Mouse (Mus musculus): Measurements from ENCODE around the gene Gata5. TPM values are rescaled to one million over a fixed set of nuclear protein-coding genes. Genes with fewer than 3 reads are reported as not detected.

Gene Gata5
- total RNA-seq, 2 experiments from 2014 or later: 0.65 to 1.1 TPM

DNA sequence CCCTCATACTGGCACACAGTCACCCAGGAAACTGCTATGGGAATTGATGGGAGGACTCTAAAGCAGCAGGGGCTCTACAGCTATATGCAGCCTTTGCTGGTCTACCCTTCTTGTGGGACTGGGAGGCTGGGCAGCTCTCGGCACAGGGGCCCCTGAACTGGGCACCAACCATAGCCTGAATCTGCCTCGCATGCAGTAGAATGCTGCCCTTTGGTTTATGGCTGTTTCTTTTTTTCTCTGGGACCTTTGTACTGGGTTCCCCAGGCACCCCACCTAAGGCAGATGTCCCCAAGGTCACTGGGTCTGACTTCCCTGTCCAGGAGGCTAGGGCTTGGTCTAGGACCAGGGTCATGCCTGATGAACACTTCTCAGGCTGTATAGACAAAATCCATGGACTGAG lies 20.2 kb downstream of the Gata5 start:
- intact Hi-C loops (cut with DNase I): no loop called here
- DNase-seq: no peak

DNA sequence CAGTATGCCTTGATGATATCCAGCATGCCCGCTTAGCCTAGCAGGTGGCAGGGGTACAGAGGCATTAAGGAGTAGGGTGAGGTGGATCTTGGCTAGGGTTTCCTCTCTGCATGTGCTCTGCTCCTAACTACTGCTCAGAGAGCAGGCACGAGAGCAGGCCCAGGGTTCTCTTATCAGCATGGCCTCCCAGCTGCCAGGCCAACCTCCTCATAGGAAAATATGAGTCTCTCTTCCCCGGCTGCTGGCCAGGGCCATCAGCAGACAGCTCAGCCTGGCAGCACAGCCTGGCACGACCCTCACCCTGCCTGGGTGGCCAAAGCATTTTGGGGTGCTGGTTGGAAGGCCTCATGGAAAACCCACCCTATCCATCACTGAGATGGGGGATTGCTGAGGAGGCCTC lies 23.4 kb downstream of the Gata5 start:
- peak; percentile 31 to 47 for DNase-seq
- intact Hi-C loops (cut with DNase I): no loop called here

DNA sequence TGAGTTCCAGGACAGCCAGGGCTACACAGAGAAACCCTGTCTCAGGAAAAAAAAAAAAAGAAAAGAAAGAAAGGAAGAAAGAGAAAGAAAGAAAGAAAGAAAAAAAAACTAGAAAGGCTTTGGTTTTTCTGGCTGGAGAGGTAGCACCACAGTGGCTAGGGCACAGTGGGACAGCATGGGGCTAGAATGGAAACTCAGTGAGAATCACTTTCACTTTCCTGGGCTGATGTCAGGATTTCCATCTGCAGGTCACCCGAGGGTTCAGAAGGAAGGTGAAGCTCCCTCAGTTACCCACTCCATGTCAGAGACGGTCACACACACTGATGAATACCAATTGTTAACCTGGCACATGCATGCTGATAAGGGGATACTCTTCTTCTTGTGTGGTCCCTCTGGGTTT lies 26.8 kb downstream of the Gata5 start:
- intact Hi-C loops (cut with DNase I): no loop called here
- no peak for DNase-seq

DNA sequence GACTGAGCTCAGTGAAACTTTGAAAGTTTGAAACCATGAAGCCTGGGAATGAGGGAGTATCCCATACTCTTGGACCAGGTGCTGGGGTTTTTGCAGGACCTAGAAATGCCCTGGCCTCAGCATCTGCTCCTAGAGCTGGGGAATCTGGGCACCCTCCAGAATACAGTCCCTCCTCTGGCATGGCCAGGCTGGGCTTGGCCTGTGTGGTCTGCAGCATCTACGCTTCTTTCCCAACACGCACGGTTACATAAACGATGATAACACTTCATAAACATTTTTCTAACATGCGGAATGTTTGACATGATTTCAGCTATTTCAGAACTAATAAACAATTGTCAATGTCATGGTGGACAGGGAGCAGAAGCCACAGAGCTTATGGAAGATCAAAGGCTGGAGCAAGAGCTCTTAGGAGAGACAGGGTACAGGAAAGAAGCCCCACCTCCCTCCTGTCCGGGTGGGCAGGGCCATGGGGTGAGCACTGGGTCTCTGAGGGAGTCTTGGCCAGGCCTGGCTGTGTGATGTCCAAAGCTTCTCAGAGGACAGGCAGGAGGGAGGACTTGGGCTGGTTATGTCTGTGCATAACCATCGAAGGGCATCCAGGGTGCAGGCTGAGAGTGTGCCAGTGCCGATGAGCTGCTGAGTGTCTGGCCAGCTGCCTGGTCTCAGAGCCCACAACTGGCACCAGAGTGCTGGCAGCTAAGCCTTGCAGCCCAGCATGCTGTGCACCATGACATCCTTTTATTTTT lies 27.9 kb downstream of the Gata5 start:
- DNase-seq: peak; percentile 53 to 66
- intact Hi-C loops (cut with DNase I): no loop called here

DNA sequence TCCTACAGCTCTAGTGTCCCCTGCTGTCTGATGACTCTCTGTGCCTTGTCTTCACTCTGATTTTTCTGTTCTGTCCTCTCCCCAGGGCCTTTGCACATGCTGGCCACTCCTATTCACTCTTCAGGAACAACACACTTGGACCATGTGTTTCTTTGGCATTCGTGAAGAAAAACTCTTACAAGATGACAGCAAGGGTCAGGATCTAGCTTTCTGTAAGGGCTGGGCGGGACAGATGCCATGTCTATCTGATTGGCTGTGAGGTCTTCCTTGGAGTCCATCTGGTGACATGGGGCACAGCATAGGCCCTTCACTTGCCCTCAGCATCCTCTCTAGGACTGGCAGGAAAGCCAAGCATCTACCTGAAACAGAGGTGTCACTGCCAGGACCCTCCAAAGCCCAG lies 28.5 kb downstream of the Gata5 start:
- intact Hi-C loops (cut with DNase I): no loop called here
- no peak for DNase-seq

DNA sequence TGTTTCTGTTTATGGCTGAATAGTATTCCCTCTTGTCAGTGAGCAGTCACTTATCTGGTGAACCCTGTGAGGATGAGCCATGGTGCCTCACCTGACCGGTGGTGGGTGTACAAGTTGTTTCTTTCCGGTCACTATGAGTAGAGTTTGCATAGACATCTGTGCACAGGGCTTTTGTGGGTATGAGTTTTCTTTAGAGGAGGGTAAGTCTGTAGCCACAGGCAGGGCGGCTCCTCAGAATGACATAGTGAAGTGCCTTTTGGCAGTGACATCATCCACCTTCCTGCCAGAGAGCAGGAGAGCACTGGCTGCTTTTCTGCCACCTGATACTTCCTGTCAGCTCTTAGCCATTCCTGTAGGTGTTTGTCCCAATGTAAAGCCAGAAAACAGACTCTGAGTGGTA lies 29.0 kb downstream of the Gata5 start:
- intact Hi-C loops (cut with DNase I): no loop called here

DNA sequence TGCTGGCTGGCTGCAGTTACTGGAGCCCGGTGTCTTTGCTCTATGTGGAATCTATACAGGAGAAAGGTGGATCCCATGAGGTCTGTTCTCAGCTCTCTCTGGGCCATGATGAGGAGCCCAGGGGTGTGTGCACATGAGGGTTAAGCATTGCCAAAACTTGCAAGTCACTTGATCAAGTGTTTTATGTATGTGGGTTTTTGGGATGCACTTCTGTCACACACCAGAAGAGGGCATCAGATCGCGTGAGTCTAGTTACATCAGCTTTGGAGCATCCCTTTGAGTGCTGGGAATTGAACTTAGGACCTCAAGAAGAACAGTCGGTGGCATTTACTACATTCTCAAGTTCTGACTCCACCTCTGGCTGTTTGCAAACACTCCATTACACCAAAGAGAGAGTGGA lies 29.9 kb downstream of the Gata5 start:
- no peak for DNase-seq
- intact Hi-C loops (cut with DNase I): no loop called here

More for the DNA sequence above, 29.0 kb downstream of the Gata5 start:
- no peak for DNase-seq

DNA sequence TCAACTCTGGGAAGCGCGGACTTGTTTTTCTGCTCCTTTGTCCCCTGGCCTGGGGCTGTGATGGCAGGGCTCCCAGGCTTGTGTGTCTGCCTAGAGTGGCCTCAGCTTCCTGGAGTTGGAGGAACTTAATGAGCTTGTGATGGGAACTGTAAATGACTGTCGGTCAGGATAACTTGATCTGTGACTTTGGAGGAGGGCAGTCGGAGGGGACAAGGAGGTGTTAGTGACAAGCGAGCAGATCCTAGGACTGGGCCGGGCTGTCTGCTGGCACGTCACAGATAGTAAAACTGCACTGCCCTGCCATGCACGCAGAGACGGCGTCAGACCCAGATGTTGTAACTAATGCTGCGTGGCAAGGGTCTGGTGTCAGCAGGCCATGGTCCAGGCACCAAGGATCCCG lies 31.0 kb downstream of the Gata5 start:
- DNase-seq: no peak
- intact Hi-C loops (cut with DNase I): no loop called here

DNA sequence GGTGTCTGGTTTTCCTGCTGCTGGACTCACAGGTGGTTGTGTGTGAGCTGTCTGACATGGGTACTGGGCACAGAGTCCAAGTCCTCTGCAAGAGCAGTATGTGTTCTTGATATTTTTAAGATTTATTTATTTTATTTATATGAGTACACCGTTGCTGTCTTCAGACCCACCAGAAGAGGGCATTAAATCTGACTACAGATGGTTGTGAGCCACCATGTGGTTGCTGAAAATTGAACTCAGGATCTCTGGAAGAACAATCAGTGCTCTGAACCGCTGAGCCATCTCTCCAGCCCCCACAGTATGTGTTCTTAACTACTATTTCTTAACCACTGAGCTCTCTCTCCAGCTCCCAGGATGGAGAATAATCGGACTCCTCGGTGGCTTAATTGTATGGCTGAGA lies 32.3 kb downstream of the Gata5 start:
- DNase-seq: no peak
- intact Hi-C loops (cut with DNase I): no loop called here

DNA sequence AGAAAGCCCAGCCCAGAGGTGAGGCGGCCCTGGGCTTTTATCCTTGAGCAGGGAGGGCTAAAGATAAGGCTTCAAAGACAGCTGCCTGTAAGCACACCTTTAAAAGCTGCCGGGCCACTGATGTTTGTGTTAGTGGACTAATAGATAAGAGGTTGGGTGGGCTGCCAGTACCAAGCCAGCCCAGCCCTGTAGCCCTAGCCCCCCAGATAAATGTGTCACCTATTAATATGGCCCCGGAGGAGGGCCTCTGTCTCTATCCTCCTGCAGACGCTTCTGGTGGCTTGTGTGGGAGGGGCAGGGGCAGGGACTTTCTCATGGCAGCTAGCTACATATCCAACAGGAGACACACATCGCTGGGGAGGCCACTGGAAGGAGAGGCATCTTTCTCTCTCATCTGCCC lies 33.7 kb downstream of the Gata5 start:
- intact Hi-C loops (cut with DNase I): no loop called here
- no peak for DNase-seq

DNA sequence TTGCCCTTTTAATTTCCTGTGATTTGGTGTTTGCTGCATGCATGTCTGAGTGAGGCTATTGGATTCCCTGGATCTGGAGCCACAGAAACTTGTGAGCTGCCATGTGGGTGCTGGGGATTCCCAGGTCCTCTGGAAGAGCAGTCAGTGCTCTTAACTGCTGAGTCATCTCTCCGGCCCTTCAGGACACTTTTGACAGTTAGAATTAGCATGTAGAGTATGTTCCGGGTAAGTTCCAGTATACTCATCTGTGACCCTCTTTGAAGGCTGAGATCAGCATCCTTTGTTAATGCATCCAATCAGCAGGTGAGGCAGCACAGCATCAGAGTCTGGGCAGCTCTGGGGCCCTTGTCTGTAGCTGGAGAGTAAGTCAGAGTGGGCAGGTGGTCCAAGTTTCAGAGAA lies 34.2 kb downstream of the Gata5 start:
- DNase-seq: no peak
- intact Hi-C loops (cut with DNase I): no loop called here

DNA sequence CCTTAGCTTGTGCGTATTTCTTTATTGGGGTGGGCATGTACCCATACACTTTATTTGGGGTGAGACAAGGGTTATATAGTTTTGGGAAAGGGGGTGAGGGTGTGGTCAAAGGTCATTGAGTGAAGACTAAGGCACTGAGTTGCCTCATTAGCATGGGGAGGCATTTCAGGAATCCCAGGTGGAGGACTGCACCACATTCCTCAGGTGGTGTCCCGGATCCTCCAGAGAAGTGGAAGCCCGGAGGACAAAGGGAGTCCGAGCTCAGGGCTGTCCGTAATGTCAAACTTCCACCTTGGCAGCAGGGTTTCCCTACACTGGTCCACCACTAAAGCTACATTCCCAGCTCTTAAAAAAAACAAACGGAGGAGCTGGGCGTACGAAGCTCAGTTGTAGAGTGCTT lies 41.6 kb downstream of the Gata5 start:
- intact Hi-C loops (cut with DNase I): no loop called here
- no peak for DNase-seq

DNA sequence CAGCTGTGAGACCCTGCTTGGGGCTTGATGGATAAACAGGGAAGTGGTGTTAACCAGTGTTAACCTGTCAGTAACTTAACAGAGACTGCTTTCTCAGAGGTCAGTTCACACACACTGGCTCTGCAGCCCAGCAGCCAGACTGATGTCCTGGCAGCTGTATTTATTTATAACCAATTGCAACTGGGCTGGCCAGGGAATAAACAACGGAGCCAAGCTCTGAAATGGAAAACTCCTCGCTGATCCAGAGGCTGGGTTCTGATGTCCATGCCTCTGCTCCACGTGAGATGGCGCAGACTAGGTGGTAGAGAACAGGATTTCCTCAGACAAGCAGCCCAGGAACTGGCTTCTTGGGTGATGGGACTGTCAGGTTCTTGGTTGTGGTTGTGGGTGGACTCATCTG lies 42.5 kb downstream of the Gata5 start:
- intact Hi-C loops (cut with DNase I): no loop called here

DNA sequence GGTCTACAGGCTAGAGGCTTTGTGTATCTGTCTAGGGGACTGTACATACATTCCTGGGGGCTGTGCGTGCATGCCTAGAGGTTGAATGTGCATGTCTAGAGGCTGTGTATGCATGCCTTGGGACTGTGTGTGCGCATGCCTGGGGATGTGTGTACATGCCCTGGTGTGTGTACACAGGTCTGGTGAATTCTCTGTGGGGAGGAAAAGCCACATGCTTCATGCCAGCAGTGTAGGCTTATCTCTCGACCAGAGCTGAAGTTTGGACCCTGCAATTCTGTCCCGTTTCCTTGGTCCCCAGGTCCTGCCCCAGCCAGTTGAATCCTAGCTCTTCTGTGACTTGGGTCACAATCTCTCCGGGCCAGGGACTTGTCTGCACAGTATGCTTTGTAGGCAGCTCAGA lies 42.9 kb downstream of the Gata5 start:
- DNase-seq: no peak
- intact Hi-C loops (cut with DNase I): no loop called here

More for the DNA sequence above, 42.5 kb downstream of the Gata5 start:
- peak in 1 of 2 experiments; percentile 24 for DNase-seq

DNA sequence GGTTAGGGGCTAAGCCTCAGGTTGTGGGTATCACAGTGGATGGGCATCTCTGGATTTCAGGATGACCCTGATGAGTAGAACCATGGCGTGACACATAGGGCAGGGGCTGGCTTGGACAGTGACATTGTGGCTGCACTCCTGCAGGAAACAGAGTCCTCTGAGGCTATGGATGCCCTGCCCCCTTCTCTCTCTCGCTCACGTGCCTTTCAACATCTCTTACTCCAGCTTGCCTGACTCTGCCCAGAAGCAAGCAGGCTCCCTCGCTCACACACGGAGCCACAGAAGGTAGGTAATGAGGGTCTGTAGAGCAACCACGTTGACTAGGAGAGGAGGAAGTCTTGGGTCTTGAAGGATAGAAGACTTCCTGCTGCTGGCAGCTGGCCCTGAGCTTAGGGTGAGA lies 44.0 kb downstream of the Gata5 start:
- intact Hi-C loops (cut with DNase I): no loop called here
- DNase-seq: no peak

DNA sequence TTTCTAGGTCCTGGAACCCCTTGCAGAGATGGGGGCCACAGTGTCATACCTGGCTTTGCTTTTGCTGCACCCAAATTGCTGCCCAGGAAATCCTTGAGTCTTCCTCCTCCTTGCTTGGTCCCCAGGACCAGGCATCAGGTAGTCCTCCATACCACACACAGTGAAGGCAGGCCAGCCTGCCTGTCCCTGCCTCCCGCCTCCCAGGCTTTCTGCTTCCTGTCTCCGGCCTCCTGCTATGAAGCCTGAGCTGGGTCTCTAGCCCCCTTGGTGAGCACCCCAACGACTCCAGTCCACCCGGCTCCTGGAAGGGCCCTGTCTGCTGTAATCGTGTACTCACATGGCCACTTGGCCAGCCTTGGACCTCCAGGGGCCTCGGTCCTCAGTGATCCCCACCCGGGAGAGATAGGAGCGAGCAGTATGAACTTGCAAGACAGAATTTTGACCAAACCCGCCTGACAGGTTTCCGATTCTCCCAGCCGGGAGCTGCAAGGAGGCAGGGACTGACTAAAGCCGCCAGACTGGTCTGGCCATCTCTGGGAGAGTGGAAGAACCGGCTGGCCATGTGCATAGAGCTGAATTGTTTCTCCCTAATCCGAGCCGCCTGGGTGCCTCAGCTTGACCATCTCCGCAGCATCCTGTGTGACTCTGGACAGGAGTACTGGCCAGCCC lies 44.9 kb downstream of the Gata5 start, which contains the start of gene Rbbp8nl:
Rbbp8nl (minus strand) TSS at position 440 of the 669 bp plus-strand sequence.
- intact Hi-C loops (cut with DNase I): no loop called here
- DNase-seq: no peak

DNA sequence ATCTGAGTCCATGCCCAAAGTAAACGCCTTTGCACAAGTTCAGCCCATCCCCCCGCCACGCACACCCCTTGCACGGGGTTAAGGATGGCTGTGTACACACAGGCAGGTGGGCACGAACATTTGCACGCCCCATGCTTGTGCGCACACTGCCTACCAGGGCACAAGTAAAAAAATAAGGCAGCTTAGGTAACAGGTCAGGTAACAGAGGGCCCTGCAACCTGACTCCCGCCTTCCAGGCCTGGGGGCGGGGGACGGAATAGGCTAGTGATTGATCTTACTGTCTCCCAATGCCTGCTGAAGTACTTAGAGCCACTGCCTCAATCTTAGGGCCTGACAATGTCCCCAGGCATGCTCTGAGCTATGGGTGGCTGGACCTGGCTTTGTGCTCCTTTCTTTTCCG lies 45.5 kb downstream of the Gata5 start:
- intact Hi-C loops (cut with DNase I): no loop called here
- DNase-seq: no peak

DNA sequence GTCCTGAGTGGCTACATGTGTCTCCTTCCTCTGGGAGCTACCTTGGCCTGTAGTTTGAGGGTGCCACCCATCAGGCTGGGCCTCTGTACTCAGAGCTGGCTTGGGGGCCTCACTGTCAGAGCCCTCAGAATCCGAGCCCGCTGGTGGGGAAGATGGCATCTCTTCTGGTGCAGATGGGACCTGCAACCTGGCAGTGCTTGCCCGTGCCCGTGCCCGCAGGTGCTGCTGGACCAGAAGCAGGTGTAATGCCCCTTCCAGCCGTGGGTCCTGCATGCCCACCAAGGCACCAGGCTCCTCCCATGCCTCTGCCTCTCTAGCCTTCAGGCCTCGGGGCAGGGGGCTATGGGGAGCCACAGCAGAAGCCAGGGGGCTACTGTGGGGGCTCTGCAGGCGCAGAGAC lies 55.2 kb downstream of the Gata5 start:
- intact Hi-C loops (cut with DNase I): loop anchor here (5.0 to 10.0 kb wide), 2 partner anchors 298 to 425 kb away; partner anchors contain the start of gene Dido1
- DNase-seq: no peak

DNA sequence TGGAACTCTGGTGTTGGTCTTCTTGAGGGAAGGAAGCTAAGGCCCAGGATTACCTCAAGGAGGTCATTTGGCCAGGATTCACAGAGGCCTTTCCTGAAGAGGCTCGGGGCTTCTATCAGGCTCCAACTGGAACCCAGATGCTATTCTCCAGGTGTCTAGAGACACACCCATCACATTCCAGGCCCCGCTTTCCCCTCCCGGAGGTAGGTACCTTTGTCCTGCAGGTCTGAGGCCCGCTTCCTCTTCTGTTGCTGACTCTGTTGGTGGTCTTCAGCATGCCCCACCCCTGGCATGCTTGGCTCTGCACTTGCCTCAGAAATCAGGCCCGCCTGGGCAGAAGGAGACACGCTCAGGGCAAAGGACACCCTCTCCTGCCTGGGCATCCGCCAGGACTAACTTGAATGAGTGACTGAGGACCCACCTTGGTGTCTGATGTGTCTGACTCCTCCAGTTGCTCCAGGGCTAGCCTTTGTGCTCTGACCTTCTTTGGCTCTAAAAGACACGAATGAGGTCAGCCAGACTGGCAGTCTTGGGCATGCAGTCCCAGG lies 56.7 kb downstream of the Gata5 start:
- intact Hi-C loops (cut with DNase I): loop anchor here (2.0 to 10.0 kb wide), 3 partner anchors 155 to 427 kb away; partner anchors contain the start of gene Dido1
- DNase-seq: no peak

DNA sequence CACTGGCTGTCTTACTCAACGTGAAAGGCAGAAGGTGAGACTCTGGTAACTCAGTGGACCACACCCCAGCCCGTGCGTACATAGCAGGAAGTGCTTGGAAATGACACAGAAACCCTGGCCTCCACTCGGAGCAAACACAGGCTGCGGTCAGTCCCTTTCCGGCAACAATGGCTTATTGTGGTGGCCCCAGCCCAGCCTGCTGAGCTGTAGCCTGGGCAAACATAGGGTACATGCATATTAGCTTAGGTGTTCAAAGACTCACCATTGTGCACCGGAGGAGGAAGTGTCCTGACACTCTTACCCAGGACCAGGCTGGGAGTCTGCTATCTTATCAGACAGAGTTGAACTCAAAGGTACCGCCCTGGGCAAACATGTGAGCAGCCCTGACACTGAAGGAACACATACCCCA lies 57.6 kb downstream of the Gata5 start:
- DNase-seq: no peak
- intact Hi-C loops (cut with DNase I): loop anchor here (2.0 to 10.0 kb wide), 3 partner anchors 156 to 428 kb away; partner anchors contain the start of gene Dido1

DNA sequence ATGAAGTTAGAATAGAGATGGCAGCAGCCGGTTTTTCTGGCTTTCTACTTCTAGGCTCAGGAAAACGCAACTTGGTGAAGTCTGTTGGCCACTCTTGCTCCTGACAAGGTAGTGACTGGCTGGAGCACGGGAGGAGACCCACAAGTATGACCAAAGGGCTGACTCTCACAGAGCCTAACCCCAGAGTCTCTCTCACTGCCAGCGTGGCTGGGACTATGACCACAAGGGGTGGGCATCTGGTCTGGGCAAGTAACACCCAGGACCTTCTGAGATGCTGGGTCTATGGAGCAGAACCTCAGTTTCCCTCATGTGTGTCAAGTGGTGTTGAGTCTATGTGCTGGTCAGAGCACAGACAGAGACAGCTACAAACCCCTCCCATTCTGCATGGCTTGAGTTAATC lies 58.1 kb downstream of the Gata5 start:
- no peak for DNase-seq
- intact Hi-C loops (cut with DNase I): loop anchor here (2.0 to 10.0 kb wide), 3 partner anchors 156 to 428 kb away; partner anchors contain the start of gene Dido1

DNA sequence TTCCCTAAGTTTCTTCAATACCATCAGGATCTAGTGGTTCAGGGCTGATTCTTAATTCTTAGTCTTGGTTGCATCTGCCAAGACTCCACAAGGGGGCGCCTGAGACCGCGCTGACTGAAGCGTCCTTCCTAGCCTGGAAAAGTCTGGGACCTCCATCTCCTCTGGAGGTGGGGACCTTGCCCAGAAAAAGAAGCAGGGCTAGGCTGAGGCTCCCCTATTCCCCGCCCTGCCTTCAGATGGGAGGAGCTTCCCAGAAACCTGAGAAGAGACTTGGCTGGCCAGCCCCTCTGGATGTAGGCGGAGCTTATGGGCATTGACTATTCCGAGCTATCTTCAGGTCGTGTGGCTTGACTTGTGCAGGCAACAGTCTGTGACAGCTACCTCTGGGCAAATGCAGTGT lies 58.7 kb downstream of the Gata5 start:
- intact Hi-C loops (cut with DNase I): loop anchor here (1.0 to 10.0 kb wide), 4 partner anchors 71 to 429 kb away; partner anchors contain the start of gene Dido1
- DNase-seq: peak; percentile 82 to 87

All from heart, postnatal 36 days (tissue).